Mouse (Mus musculus) kidney, adult 18-20 months (tissue): ENCODE data around the gene Azin2.
A peak's percentile ranks its signal among the peaks of the same experiment; 100 is the strongest.

Experiments used
- DNase-seq: peaks from one replicate; pipeline ENCODE4 v3.0.0; 2021

Gene Azin2

DNA sequence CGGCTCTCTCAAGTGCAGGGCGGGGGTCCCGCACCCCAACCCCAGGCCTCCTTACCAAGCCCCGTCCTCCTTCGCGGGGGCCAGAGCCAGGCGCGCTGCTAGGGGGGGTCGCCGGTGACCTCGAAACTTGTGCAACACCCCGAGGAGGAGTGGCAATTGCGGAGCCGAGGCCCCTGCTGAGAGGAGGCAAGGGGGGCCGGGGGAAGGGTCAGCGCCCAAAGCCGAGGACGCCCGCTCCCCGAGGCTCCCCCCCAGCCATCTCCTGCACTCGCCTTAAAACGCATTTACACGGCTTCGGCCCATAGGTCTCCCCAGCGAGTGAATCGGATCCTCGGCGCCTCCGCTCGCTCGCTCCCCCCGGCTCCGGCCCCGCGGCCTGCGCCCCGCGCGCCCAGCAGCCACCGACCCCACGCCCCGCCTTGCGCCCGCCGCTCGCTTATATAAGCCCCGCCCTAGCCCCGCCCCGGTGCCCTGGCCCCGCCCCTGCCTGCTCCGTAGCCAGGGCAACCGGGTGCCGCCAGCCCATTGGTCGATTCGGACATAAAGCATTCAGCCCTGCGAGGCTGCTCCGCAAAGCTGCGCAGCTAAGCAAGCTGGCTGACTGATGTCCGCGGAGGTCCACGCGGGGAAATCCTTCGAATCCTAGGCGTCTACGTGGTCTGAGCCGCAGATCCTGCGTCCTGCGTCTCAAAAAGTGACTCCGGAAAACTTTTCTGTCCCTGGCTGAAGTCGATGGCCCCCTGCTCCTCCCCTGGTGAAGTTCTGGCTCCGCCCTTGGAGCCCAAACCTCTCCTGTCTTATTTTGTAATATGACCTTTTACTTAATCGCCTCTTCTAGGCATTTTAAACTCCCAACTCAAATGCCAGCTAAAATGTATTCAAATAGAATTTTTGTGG, at the start of gene Azin2:
Gene Azin2, minus strand, starts transcription at position 414 of the 897 bp plus-strand sequence.
- peak; percentile 94 for DNase-seq

DNA sequence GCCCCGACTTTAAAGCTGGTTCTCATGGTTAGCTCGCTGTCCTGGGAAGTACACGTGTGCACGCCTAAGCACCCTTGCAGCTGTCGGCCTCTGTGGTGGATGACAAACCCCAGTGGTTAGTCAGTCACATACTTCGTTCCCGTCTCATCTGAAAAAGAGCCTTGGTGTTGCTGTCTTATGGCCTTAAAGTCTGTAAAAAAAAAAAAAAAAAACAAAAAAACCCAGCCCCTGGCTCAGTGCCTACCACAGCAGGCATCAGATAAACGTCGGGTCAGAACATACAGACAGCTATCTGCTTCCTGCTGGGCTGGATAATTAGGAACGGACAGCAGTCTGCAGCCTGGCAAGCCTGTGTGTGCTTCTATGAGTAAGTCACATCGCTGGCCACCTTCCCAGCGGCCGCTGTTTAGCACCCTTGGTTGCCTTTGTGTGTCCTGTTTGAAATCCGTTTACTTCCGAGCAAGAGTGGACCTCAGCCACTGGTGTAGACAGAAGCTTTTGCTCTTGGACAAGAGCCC, 49.4 kb upstream of the Azin2 start:
- DNase-seq, result no peak

DNA sequence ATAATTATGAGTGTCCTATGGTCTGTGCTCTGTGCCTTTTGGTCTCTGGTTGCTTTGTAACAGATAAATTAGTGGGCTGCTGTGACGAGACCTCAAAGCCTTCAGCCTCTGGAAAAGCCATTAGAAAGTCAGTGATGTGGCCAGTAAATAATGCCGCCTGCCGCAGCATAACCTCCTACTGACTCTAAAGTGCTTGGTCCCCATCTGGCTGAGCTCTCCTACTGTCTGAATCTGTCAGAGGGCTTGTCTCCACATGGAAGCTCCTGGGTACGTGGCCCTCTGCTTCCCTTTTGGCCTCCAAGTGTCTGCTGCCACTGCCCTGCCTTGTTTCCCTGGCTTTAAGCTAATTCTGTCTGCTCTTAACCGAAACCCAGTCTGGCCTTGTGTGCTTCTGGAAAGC, 47.3 kb upstream of the Azin2 start:
- DNase-seq, result no peak

DNA sequence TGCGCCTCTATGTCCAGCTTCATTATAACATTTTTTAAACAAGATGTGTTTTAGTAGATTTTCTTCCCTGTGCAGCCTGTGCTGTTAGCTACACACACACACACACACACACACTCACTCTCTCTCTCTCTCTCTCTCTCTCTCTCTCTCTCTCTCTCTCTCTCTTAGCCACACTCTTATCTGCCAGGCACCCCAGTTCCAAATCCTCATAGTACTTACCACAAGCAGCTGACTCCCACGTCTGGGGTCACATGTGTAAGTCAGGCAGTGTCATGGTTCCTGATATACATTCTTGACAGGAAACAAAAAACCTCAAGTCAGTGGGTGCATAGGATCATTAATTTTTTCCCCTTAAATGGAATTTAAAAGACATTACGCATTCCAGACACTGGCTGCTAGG, 46.4 kb upstream of the Azin2 start:
- no peak for DNase-seq

DNA sequence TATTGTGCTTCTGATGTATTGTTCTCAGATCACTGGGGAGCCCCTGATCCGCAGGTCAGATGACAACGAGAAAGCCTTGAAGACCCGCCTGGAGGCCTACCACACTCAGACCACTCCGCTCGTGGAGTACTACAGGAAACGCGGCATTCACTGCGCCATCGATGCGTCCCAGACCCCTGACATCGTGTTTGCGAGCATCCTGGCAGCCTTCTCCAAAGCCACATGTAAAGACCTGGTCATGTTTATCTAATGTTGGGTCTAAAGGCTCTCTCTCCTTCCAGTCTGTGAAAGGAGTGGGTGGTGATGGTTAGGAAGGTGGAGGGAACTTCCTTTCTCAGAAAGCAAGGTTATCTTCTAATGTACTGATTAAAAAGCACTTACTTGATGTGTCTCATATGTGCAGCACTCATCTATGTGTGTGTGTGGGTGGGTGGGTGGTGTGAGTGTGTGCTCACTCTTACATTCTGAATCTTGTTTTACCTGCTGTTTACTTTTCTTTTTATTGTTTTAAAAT, 45.8 kb upstream of the Azin2 start:
- no peak for DNase-seq

DNA sequence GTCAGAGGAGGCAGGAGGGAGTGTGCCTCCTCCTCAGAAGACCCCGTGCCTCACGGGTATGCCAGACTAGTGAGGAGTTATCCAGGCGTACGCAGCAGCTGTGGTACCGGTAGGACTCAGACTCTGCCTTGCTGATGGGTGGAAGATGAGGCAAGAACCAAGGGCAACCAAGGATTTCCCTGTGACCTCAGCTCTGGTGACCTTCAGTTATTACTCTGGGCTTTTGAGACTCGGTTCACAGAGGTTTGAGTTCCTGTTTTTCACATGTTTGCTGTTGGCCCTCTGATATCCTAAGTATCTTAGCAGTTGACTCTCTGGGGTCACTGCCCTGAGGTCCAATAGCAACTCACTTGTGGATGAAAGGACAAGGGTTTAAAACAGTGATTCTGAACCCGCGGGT, 41.5 kb upstream of the Azin2 start:
- peak; percentile 2 for DNase-seq

DNA sequence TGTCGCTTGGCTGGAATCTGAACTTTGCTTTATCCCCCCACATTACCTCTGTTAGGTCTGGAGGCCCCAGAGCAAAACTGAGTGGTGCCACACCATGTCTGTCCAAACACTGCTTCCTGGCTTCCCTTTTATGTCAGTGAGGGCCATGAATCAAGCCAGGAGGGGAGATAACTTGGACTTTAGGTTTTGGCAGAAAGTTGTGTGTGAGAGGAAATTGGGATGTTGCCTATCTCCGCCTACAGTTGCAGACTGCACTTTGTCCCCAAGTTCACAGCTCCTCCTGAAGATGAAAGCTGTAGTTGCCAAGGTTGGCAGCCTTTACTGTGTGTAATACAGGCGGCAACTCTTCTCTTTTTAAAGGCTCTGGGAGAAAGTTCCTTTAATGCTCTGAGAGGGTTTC, 38.5 kb upstream of the Azin2 start:
- DNase-seq, result peak; percentile 66

DNA sequence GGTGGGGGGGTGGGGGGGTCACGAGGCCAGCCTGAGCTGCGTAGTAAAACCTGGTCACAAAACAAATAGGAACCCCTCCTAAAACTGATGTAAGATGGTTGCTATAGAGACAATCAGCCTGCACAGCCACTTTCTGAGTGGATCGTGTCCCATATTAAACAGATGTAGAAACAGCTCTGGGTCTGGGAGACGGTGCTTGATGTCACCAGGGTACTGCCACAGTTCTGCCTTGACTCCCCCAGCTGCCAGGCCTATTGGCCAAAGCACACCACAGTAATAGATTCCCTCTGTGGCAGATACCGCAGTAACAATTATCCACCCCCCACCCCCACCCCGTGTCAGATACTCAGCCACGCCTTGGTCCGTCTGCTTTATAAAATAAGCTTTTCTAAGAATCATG, 36.2 kb upstream of the Azin2 start:
- DNase-seq, result no peak

DNA sequence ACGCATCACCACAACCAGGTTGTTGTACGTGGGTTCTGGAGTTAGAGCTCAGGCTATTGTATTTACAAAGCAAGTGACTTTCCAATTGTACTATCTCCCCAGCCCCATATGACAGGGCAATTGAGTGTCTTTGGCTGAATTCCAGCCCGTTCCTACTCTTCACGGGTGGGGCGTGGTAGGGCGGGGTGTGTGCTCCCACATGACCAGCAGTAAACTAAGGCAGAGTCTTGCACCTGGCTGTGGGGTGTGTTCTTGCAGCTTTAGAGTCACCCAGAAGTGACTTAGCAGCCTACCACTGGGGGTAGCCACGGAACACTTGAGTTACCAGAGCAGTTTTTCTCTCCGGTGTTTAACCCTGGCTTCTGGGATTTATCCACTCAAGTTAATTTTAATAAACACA, 35.0 kb upstream of the Azin2 start:
- DNase-seq, result no peak

DNA sequence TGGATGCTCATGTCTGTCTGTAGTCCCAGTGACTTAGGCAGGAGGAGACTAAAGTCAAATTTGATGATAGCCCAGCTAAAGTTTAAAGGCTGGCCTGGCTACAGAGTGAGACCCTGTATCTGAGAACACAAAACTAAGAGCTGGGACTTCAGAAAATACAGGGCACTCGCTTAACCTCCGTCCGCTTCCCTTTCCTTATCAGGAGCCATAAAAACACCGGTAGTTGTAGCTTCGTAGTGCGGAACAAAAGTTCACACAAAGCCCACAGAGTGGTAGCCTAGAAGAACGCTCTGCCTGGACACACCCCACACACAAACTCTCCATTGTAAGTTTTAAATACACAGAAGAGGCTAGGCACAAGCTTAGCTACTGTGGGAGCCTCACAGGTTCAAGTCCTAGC, 33.0 kb upstream of the Azin2 start:
- no peak for DNase-seq

DNA sequence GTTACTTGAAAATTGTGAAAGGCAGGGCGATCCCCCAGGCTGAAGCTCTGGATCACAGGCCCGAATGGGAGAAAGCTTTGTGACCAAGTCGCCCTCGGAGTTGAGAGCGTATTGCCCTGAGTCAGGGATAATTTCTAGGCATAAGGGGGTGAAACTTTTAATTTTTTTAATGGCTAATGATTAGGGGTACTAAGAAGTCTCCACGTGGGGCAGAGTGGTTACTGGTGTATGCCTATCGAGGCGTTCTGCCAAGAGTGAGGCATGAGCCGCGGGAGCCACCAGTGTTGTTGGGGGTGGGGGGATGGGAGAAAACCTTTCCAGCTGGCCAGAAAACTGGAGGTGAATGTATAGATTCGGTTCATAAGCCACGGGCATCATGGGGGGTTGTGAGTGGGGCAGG, 31.4 kb upstream of the Azin2 start:
- DNase-seq, result peak; percentile 44

DNA sequence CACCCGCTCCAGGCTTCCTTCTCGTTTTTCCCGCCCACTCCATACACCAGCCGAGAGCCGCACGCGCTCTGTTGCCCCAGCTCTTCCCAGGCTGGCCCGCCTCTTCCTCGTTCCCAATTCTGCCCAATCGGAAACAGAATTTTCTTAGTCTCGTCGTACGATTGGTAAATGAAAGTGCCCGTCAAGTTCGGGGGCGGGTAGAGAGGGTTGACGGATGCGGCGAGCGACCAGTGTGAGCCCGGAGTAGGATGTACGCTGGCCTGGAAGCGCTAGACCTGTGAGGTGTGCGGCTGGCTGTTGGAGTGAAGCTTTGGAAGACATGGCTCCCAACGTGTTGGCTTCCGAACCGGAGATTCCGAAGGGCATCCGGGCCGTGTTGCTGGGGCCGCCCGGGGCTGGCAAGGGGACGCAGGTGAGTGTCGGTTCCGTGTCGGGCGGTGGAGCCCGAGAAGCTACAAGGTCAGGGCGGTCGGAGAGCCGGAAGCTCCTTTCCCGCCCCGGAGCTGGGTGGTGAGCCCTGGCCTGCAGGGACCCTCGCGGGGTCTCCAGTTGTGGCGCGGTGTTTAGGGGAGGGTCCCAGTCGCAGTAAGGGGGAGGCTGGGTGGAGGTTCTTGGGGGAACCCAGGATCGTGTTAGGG, 30.9 kb upstream of the Azin2 start:
- DNase-seq, result peak; percentile 97

DNA sequence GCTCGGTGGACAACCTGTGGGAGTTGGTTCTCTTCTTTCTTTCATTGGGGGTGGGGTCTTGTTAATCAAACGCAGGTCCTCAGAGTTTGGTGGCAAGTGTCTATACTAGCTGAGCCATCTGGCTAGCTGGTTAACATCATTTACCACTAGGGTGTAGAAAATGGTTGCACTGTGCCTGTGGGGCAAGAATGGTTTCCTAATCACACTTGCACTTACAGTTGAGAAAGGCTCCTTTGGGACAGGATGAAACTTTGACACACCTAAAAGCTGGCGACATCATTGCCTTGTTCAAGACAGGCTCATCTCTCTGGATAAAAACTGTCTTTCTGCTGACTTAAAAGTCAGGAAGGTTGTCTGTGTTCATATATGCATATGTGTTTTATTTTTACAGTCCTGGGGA, 29.9 kb upstream of the Azin2 start:
- peak; percentile 2 for DNase-seq

DNA sequence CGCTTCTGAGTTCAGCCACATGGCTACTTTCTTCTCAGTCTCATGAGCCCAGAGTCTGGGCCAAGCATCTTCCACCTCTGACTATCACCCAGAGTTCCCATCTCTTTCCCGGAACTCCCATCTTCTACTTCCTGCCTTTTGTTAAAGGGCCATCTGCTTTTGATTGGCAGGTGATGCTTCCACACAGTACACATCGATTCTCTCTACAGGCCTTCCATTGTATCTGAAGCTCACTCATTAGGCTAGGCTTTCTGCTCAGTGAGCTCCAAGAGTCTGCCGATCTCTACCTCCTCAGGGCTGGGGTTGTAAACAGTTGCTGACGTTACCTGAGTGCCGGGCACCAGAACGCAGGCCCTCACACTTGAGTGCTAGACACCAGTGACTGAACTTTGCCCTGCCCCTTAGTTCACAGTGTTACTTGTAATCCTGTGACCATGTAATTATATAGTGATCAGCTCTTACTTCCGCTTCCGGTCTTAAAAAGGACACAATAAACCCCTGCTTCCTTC, 29.3 kb upstream of the Azin2 start, which contains the start of gene Ak2:
Gene Ak2, plus strand, starts transcription at position 459 of the 509 bp plus-strand sequence.
- DNase-seq, result no peak

DNA sequence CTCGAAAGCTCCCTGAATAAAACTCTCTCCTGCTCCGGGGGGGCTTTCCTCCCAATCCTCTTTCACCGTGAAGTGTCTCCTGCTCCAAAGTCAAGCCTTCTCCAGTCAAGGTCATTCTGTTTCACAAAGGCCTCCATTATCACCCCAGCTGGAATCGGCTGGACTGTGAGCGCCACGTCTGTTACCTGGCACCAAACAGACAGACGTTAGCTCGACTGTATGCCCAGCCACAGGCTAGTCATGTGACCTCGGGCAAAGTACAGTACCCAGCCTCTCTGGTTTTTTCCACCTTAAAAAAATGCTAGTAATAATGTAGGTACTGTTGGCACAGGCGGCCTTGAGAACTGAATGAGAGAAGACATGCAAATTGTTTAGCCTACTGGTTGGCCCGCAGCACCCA, 27.4 kb upstream of the Azin2 start:
- peak; percentile 77 for DNase-seq

DNA sequence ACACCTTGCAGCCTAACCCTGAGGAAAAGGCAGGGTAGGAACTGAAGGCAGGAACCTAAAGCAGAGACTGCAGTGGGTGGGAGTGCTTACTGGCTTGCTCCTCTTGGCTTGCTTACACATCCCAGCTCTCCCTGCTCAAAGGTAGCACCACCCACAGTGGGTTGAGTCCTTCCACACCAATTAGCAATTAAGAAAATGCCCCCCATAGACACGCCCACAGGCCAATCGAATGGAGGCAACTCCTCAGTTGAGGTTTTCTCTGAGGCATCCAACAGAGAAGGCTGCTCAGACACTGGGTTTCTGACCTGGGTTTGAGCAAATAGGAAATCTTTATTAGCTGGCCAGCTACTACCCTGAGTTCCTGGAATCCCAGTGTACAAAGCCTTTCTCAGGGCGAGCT, 26.7 kb upstream of the Azin2 start:
- DNase-seq, result peak; percentile 36

DNA sequence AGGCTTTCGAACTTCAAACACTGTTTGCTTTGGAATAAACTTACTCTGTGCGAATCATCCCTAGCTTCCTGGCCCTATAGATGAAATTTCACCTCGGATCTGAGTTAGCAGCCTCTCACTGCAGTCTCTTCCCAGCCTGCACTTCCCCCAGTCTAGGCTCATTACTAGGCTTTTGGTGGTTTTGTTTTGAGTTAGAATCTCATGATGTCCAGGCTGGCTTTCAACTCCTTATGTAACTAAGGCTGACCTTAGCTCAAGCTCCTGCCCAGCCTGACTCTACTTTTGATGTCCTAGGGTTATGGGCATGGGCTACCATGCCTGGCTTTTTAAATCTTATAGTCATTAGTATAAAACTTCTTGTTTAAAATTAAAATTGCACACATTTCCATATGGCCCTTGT, 22.4 kb upstream of the Azin2 start:
- no peak for DNase-seq

DNA sequence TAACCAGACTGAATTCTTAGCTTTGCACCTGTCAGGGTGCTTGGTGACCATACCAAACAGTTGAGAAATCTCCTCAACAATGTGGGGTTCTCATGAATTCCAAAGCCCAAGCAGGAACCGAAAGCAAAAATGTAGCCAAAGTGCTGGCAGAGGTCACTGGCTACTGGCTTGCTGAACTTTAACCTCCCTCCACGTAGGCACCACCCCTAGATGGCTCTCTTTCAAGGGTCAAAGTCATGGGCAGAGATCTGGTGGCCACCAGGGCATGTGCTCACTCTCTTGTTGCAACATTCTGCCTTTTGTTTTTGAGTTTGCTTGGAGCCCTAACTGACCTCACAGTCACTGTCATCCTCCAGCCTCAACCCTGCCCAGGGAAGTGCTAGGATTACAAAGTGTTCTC, 21.4 kb upstream of the Azin2 start:
- DNase-seq, result peak; percentile 75

DNA sequence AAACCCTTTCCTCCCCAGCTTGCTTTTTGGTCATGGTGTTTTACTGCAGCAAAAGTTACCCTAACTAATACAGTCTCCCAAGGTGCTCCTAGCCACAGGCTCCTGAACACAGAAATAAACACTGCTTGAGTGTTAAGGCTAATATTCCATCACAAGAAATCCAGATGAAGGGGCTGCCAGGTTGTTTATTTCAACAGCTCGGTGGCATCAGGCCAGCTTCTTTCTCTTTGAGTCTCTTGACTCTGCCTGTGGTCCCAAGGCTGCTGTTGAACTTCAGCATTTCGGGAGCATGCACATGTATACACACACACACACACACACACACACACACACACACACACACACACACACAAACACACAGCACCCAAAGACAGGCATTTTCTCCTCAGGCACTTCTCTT, 20.9 kb upstream of the Azin2 start:
- peak; percentile 47 for DNase-seq

DNA sequence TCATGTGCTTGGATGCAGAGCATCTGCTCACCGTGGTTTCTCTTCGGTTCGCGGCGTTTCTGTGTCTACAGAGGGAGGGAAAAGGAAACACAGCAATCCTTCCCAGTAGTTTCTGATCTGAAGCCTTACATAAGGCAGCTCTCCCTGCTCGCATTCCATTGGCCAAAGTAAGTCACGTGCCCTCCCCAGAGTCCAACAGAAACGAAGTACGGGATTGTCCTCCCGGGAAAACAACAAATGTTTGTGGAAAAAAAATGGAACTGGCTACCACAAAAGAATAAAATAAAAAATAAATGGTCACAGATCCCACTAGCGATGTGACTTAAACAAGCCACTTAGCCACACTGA, 19.6 kb upstream of the Azin2 start:
- peak; percentile 7 for DNase-seq

DNA sequence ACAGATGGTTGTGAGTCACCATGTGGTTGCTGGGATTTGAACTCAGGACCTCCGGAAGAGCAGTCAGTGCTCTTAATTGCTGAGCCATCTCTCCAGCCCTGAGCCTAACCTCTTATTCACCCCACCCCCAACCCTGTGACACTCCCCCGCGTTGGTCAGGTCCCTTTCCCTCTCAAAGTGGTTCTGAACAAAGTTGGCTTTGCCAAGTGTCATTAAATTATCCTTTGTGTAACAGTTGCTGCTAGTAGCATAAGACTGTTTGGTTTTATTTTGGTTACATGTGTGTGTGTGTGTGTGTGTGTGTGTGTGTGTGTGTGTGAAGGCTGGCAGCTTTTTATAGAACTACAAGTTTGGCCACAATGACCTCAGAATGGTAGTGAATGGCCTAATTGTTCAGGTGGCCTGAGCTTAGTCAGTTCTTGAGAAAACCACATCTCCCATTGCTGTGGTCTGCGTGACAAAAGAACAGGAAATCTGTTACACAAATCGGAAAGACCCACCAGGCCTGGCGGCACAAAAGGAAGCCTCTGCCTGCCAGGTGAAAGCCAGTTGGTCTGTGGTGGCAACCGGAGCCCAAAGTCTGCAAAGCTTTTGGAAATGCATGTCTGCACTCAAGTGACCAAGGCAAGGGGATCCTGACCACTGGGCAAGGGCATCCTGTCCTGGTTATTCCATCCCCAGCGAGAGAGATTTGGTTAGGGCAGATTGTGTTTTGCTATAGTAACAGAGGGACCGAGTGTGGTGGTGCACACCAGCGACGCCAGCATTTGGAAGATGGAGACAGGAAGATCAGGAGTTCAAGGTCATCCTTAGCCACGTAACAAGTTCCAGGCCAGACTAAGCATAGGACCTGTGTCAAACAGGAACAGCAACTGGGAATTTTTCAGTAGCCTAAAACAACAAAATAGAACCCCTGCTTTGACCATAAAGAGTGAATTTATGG, 18.9 kb upstream of the Azin2 start:
- no peak for DNase-seq

DNA sequence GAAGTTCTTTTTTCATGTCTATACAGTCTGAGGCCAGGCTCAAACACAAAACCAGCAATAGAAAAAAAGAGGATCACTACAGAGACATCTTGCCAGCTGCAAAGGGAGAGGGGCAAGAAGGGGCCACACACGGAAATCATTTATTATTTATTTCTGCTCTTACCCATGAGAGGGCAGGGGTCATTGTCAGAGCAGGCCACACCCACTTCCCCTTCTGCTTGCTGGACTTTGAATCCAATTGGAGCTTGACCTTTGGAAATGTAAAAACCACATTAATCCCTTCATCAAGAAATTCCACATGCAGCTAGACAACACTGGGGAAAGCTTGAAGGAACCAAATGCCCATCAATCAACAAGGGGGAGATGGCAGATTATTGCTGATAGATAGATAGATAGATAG, 16.4 kb upstream of the Azin2 start:
- peak; percentile 58 for DNase-seq

DNA sequence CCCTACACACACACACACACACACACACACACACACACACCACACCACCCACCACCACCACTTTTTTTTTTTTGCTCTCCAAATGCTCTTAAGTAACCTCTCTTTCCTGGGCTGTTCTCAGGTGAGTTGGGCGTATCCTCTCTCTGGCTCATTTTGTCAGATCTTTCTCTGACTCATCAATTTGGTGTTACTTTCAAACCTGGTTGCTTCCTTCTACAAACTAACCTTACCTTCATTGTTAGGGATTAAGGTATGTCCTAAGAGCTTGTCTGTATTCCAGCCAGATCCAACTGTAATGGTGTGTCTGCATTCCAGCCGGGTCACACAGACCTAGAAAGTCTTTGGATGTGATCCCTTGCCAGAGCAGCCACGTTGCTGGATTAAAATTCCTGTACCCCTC, 15.0 kb upstream of the Azin2 start:
- no peak for DNase-seq
